Comparison of ENCODE assay signal across 31 mouse cellular contexts in the genomic region with DNA sequence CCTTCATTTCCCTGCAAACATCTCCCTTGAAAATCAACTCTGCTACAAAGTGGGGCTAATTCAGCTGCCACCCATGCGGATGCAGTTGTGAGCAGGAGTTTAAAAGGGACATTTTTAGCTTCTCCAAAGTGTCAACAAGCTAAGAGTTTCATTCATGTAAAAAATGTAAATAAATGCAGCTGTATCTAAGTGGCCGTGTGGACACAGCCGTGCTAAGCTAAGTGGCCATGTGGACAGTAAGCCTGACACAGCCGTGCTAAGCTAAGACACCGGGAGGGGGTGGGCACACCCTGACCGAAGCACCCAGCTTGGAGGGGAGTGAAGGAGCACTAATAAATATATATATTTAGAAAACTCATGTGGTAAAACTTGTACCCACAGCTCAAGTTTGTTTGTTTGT. TPM values are rescaled to one million over a fixed set of nuclear protein-coding genes. Genes with fewer than 3 reads are reported as not detected.
DNase-seq lines count a peak whose midpoint lies in the region; ATAC-seq and TF ChIP-seq lines count a peak whose summit lies in the region.
"Had no signal": no experiment of that assay in that cellular context is flagged by ENCODE, and none has a peak within 500 bp of the region (broad histone marks: within the 10 kb centered on the region; RNA-seq: fewer than 3 reads in every experiment).

No protein-coding gene starts in this region.

- 0 out of 2 replicates have a peak, but pooled peaks have one; percentile 23 for ATAC-seq in frontal cortex, adult (ENCODE audit: low TSS enrichment)
- peak; percentile 61; the same call in 1 of the 2 replicates for ATAC-seq in intestine, embryonic 15.5 days
- ATAC-seq in intestine, postnatal 0 days, result no peak
- ATAC-seq in stomach, postnatal 0 days (ENCODE audit: low FRiP score, low TSS enrichment), result no peak
- ATAC-seq: forebrain, embryonic 13.5 days; forebrain, embryonic 16.5 days; hindbrain, postnatal 0 days; Patski had no signal

- no peak for TF ChIP-seq CTCF in intestine, postnatal 0 days (IDR thresholded peaks at IDR 0.05; ENCODE audit: low read depth)
- TF ChIP-seq CTCF in stomach, postnatal 0 days (IDR thresholded peaks at IDR 0.05; ENCODE audit: low read depth), result no peak

- no peaks in the 10 kb centered on the region for H3K27me3 ChIP-seq in intestine, embryonic 15.5 days (replicated peaks)
- H3K27me3 ChIP-seq in intestine, postnatal 0 days (replicated peaks; ENCODE audit: control insufficient read depth, insufficient read depth, low read length), result no peaks in the 10 kb centered on the region
- H3K27me3 ChIP-seq in stomach, postnatal 0 days (ENCODE audit: control insufficient read depth, insufficient read depth, low read length), result no peaks in the 10 kb centered on the region
- H3K27me3 ChIP-seq: CH12.LX; embryonic facial prominence, embryonic 13.5 days; forebrain, embryonic 13.5 days; heart, embryonic 13.5 days had no signal

- no peaks in the 10 kb centered on the region for H3K36me3 ChIP-seq in intestine, embryonic 15.5 days
- no peaks in the 10 kb centered on the region for H3K36me3 ChIP-seq in intestine, postnatal 0 days (ENCODE audit: control insufficient read depth, insufficient read depth)
- H3K36me3 ChIP-seq in stomach, postnatal 0 days (ENCODE audit: control insufficient read depth, insufficient read depth, low read length), result no peaks in the 10 kb centered on the region
- H3K36me3 ChIP-seq: embryonic facial prominence, embryonic 13.5 days; forebrain, embryonic 10.5 days; G1E; heart, embryonic 13.5 days had no signal

- TF ChIP-seq EP300 in stomach, postnatal 0 days (optimal IDR thresholded peaks at IDR 0.05), result no peak

- H3K4me3 ChIP-seq in intestine, embryonic 15.5 days (replicated peaks), result no peak overlapping the region
- no peak overlapping the region for H3K4me3 ChIP-seq in intestine, postnatal 0 days (ENCODE audit: low read depth, low read length)
- H3K4me3 ChIP-seq in stomach, postnatal 0 days (ENCODE audit: low read depth, low read length), result no peak overlapping the region
- H3K4me3 ChIP-seq: embryonic facial prominence, embryonic 13.5 days; forebrain, embryonic 10.5 days; forebrain, embryonic 13.5 days; heart, embryonic 13.5 days had no signal

- H3K4me2 ChIP-seq in intestine, embryonic 15.5 days (replicated peaks), result no peak overlapping the region
- H3K4me2 ChIP-seq in intestine, postnatal 0 days (replicated peaks; ENCODE audit: low read depth), result no peak overlapping the region
- H3K4me2 ChIP-seq in stomach, postnatal 0 days (replicated peaks; ENCODE audit: low read depth), result no peak overlapping the region
- H3K4me2 ChIP-seq: embryonic facial prominence, embryonic 13.5 days; forebrain, embryonic 13.5 days; heart, embryonic 13.5 days; hindbrain, embryonic 14.5 days had no signal

- H3K27ac ChIP-seq in intestine, embryonic 15.5 days, result no peak overlapping the region
- no peak overlapping the region for H3K27ac ChIP-seq in intestine, postnatal 0 days (ENCODE audit: low read depth, low read length)
- H3K27ac ChIP-seq in stomach, postnatal 0 days (replicated peaks), result no peak overlapping the region
- H3K27ac ChIP-seq: embryonic facial prominence, embryonic 13.5 days; forebrain, embryonic 10.5 days; forebrain, embryonic 13.5 days; heart, embryonic 13.5 days; hindbrain, embryonic 14.5 days; hindbrain, postnatal 0 days had no signal

- no peaks in the 10 kb centered on the region for H3K4me1 ChIP-seq in intestine, embryonic 15.5 days (replicated peaks)
- no peaks in the 10 kb centered on the region for H3K4me1 ChIP-seq in intestine, postnatal 0 days (replicated peaks; ENCODE audit: control insufficient read depth, insufficient read depth, low read length)
- no peaks in the 10 kb centered on the region for H3K4me1 ChIP-seq in stomach, postnatal 0 days (replicated peaks; ENCODE audit: control insufficient read depth, insufficient read depth)
- H3K4me1 ChIP-seq: embryonic facial prominence, embryonic 13.5 days; forebrain, embryonic 13.5 days had no signal

- no peak overlapping the region for H3K9ac ChIP-seq in intestine, embryonic 15.5 days
- H3K9ac ChIP-seq in intestine, postnatal 0 days (ENCODE audit: low read depth, low read length), result no peak overlapping the region
- H3K9ac ChIP-seq in stomach, postnatal 0 days (ENCODE audit: low read length), result no peak overlapping the region
- H3K9ac ChIP-seq: embryonic facial prominence, embryonic 13.5 days; forebrain, embryonic 13.5 days; heart, embryonic 13.5 days; hindbrain, embryonic 14.5 days had no signal

- WGBS in intestine, embryonic 15.5 days, result 70% methylated on average over 6 of the region's 6 CpGs
- 69% methylated on average over 6 of the region's 6 CpGs for WGBS in intestine, postnatal 0 days
- 50% methylated on average over 6 of the region's 6 CpGs for WGBS in stomach, postnatal 0 days

- intact Hi-C loops in left cerebral cortex, postnatal 14 days (cut with DNase I), result no loop called here

- no peaks in the 10 kb centered on the region for H3K9me3 ChIP-seq in intestine, embryonic 15.5 days
- H3K9me3 ChIP-seq in intestine, postnatal 0 days (ENCODE audit: control insufficient read depth), result no peaks in the 10 kb centered on the region
- H3K9me3 ChIP-seq in stomach, postnatal 0 days (ENCODE audit: control insufficient read depth, low read length), result no peaks in the 10 kb centered on the region
- H3K9me3 ChIP-seq: embryonic facial prominence, embryonic 13.5 days; forebrain, embryonic 10.5 days; forebrain, embryonic 13.5 days; G1E; heart, embryonic 13.5 days had no signal

- DNase-seq in frontal cortex, postnatal 36 days (ENCODE audit: low spot score in 2 of 2), result no peak
- DNase-seq in brain, adult 2 months (ENCODE audit: low read depth, low spot score), result peak; percentile 54
- DNase-seq in stomach, postnatal 0 days (ENCODE audit: low spot score), result peak; percentile 12
- DNase-seq in left cerebral cortex, postnatal 14 days (ENCODE audit: low spot score in 2 of 2), result no peak
- DNase-seq: adrenal gland, postnatal 10 days; adrenal gland, postnatal 36 days; B cell, adult 2 months; cerebellum, adult 11 months; cerebellum, adult 2 months; cerebellum, adult 9-11 months; cerebellum, postnatal 25 days; gastrocnemius, postnatal 25 days; heart, postnatal 14 days; heart, postnatal 4 days had no signal

RNA-seq across cellular contexts. Expression of gene Cnih3, which starts 52.6 kb away (rescaled TPM):
- 0.20 and 0.29 TPM in 2 replicates for polyA plus RNA-seq in intestine, embryonic 15.5 days (2015; fragmentation: Nextera tagmentation; extraction: Ambion mirVana)
- polyA plus RNA-seq in intestine, postnatal 0 days (2015; fragmentation: Nextera tagmentation; extraction: Ambion mirVana), result 0.13 and 0.25 TPM in 2 replicates
- polyA plus RNA-seq in stomach, postnatal 0 days (2015; fragmentation: Nextera tagmentation; extraction: Ambion mirVana), result 0.27 and 0.31 TPM in 2 replicates
- 10 to 100 TPM; 72.5 to 76.0 TPM for total RNA-seq in left cerebral cortex, postnatal 14 days (2021)
- total RNA-seq: adrenal gland, adult 18-20 months; adrenal gland, postnatal 10 days; adrenal gland, postnatal 36 days; CH12.LX; gastrocnemius, adult 8-10 months; gastrocnemius, postnatal 25 days; heart, postnatal 14 days; heart, postnatal 4 days had no signal
- polyA plus RNA-seq: G1E; heart, embryonic 16.5 days; inflammation-experienced regulatory T-cells, adult 6 months had no signal

Comparison
In these comparisons a context has a peak if more than half of its experiments do, and no peak if none do; other contexts are left out.
1. ATAC-seq: peak in frontal cortex, adult (single experiment) and intestine, embryonic 15.5 days (single experiment); none in intestine, postnatal 0 days (single experiment) and stomach, postnatal 0 days (single experiment).
2. DNase-seq: peak in brain, adult 2 months (single experiment) and stomach, postnatal 0 days (single experiment); none in frontal cortex, postnatal 36 days (0 of 2) and left cerebral cortex, postnatal 14 days (0 of 2).